Mouse (Mus musculus): ENCODE data around the gene Pfkfb3.

The Pfkfb3 gene

GRCm38 (mm10) chr2:11502255-11502765, 51.6 kb downstream of the Pfkfb3 start:
- no peak for DNase-seq (ENCODE audit: low spot score)

GRCm38 (mm10) chr2:11501301-11502254, 52.3 kb downstream of the Pfkfb3 start:
- peak; percentile 93 for DNase-seq (ENCODE audit: low spot score)

- peak; percentile 37 for DNase-seq (ENCODE audit: low spot score)
These were observed 53.2 kb downstream of the Pfkfb3 start for GRCm38 (mm10) chr2:11500666-11501065.

GRCm38 (mm10) chr2:11496601-11497031, 57.3 kb downstream of the Pfkfb3 start:
- DNase-seq (ENCODE audit: low spot score) = no peak

- no peak for DNase-seq (ENCODE audit: low spot score)
These were observed 59.0 kb downstream of the Pfkfb3 start for GRCm38 (mm10) chr2:11494841-11495255.

GRCm38 (mm10) chr2:11492855-11493254, 61.0 kb downstream of the Pfkfb3 start:
- DNase-seq (ENCODE audit: low spot score) = no peak

- no peak for DNase-seq (ENCODE audit: low spot score)
These were observed 62.4 kb downstream of the Pfkfb3 start for GRCm38 (mm10) chr2:11491471-11491870.

- DNase-seq (ENCODE audit: low spot score) = no peak
These were observed 63.3 kb downstream of the Pfkfb3 start for GRCm38 (mm10) chr2:11490554-11490953.

- DNase-seq (ENCODE audit: low spot score) = no peak
These were observed 70.7 kb downstream of the Pfkfb3 start for GRCm38 (mm10) chr2:11483226-11483625.

GRCm38 (mm10) chr2:11482364-11482763, 71.5 kb downstream of the Pfkfb3 start:
- DNase-seq (ENCODE audit: low spot score) = no peak

- no peak for DNase-seq (ENCODE audit: low spot score)
These were observed 74.9 kb downstream of the Pfkfb3 start for GRCm38 (mm10) chr2:11478960-11479359.

GRCm38 (mm10) chr2:11475316-11475715, 78.6 kb downstream of the Pfkfb3 start:
- no peak for DNase-seq (ENCODE audit: low spot score)

- DNase-seq (ENCODE audit: low spot score) = peak; percentile 10
These were observed 89.2 kb downstream of the Pfkfb3 start for GRCm38 (mm10) chr2:11464661-11465099.

GRCm38 (mm10) chr2:11460976-11461375, 92.9 kb downstream of the Pfkfb3 start:
- DNase-seq (ENCODE audit: low spot score) = no peak

- DNase-seq (ENCODE audit: low spot score) = no peak
These were observed 95.4 kb downstream of the Pfkfb3 start for GRCm38 (mm10) chr2:11458494-11458893.

- DNase-seq (ENCODE audit: low spot score) = no peak
These were observed 96.0 kb downstream of the Pfkfb3 start for GRCm38 (mm10) chr2:11457904-11458303.

GRCm38 (mm10) chr2:11448711-11449110, 105.2 kb downstream of the Pfkfb3 start:
- no peak for DNase-seq (ENCODE audit: low spot score)

- no peak for DNase-seq (ENCODE audit: low spot score)
These were observed 106.0 kb downstream of the Pfkfb3 start for GRCm38 (mm10) chr2:11447865-11448264.

- DNase-seq (ENCODE audit: low spot score) = no peak
These were observed 108.2 kb downstream of the Pfkfb3 start for GRCm38 (mm10) chr2:11445722-11446121.

GRCm38 (mm10) chr2:11441864-11442263, 112.0 kb downstream of the Pfkfb3 start:
- no peak for DNase-seq (ENCODE audit: low spot score)

GRCm38 (mm10) chr2:11438231-11438954, 115.5 kb downstream of the Pfkfb3 start:
- DNase-seq (ENCODE audit: low spot score) = no peak

- no peak for DNase-seq (ENCODE audit: low spot score)
These were observed 117.5 kb downstream of the Pfkfb3 start for GRCm38 (mm10) chr2:11436353-11436752.

- peak; percentile 68 for DNase-seq (ENCODE audit: low spot score)
These were observed 120.5 kb downstream of the Pfkfb3 start for GRCm38 (mm10) chr2:11433353-11433752.
